Mouse (Mus musculus) forebrain, embryonic 14.5 days (tissue): ENCODE results near the gene Fzd5. TPM values are rescaled to one million over a fixed set of nuclear protein-coding genes. Genes with fewer than 3 reads are reported as not detected.

Experiments used
- ATAC-seq: fragments of 200-750 bp; cut with Nextera tagmentation; 2 replicates; pipeline ENCODE4 v1.8.0; 2017; ENCODE audit warnings: mild to moderate bottlenecking, moderate library complexity
- DNase-seq: peaks from one replicate; pipeline ENCODE4 v3.0.0-alpha.2; 2015; ENCODE audit warnings: low spot score
- H3K27ac ChIP-seq: fragments of 300-500 bp; sonication (generic); 2 replicates; pipeline ENCODE4 v1.5.1; 2014; ENCODE audit warnings: low read depth, mild to moderate bottlenecking, control low read depth, low read length, moderate library complexity
- H3K27me3 ChIP-seq: fragments of 300-500 bp; sonication (generic); replicated peaks from 2 replicates; pipeline ENCODE4 v1.6.1; 2014; ENCODE audit warnings: low read length, control low read depth, mixed read lengths; ENCODE audit not compliant: control insufficient read depth, insufficient read depth
- H3K36me3 ChIP-seq: fragments of 300-500 bp; sonication (generic); 2 replicates; pipeline ENCODE4 v1.6.1; 2014; ENCODE audit warnings: low read length, control low read depth; ENCODE audit not compliant: control insufficient read depth, insufficient read depth
- H3K4me1 ChIP-seq: fragments of 300-500 bp; sonication (generic); 2 replicates; pipeline ENCODE4 v1.6.1; 2014; ENCODE audit warnings: antibody characterized with exemption, low read length, control low read depth; ENCODE audit not compliant: control insufficient read depth, insufficient read depth
- H3K4me2 ChIP-seq: fragments of 300-500 bp; sonication (generic); 2 replicates; pipeline ENCODE4 v1.6.1; 2014; ENCODE audit warnings: mild to moderate bottlenecking, control low read depth, low read length
- H3K4me3 ChIP-seq: fragments of 300-500 bp; sonication (generic); 2 replicates; pipeline ENCODE4 v1.5.1; 2014; ENCODE audit warnings: low read depth, low read length, control low read depth
- H3K9ac ChIP-seq: fragments of 300-500 bp; sonication (generic); 2 replicates; pipeline ENCODE4 v1.6.1; 2014; ENCODE audit warnings: mild to moderate bottlenecking, low read length, control low read depth, moderate library complexity
- H3K9me3 ChIP-seq: fragments of 300-500 bp; sonication (generic); replicated peaks from 2 replicates; pipeline ENCODE4 v1.6.1; 2016; ENCODE audit warnings: low read length, control low read depth, mixed read lengths; ENCODE audit not compliant: control insufficient read depth
- WGBS: fragments of 180-500 bp; shearing (Covaris S2); extraction: QIAGEN DNeasy Blood & Tissue Kit; methylation state at CpG from one replicate; pipeline ENCODE4 v1.1.7; 2014; 5-methylcytosine and 5-hydroxymethylcytosine counted together
- polyA plus RNA-seq: library from polyadenylated mRNA; unstranded; fragments of >200 nt; fragmentation: Nextera tagmentation; extraction: Ambion mirVana; gene quantifications from 2 replicates; pipeline ENCODE4 v1.2.1, GENCODE M21; 2014

The Fzd5 gene
- 0.88 and 0.91 TPM in 2 replicates for polyA plus RNA-seq

- H3K9me3 ChIP-seq, result no peaks in the 10 kb centered on the region
- H3K27ac ChIP-seq, result no peak within 1 kb of the TSS
- under 1% methylated on average over 48 of the region's 73 CpGs for WGBS
- peaks cover 19% of the 10 kb centered on the region for H3K4me1 ChIP-seq
- H3K4me2 ChIP-seq, result peak within 1 kb of the TSS; percentile 97
- no peaks in the 10 kb centered on the region for H3K36me3 ChIP-seq
- peak; percentile 93 for DNase-seq
- H3K4me3 ChIP-seq, result peak within 1 kb of the TSS; percentile 59
- peak within 1 kb of the TSS; percentile 61 for H3K9ac ChIP-seq
- peaks cover 60% of the 10 kb centered on the region for H3K27me3 ChIP-seq
- ATAC-seq, result peak; percentile 93
Measured at GRCm38 (mm10) chr1:64737502-64738179, at the start of gene Fzd5. Gene Fzd5 (minus strand): TSS chr1:64737751.

GRCm38 (mm10) chr1:64779863-64780262 lies 42.3 kb upstream of the Fzd5 start:
- Histone ChIP-seq H3K9ac (no peak overlapping the region), H3K27me3 (peaks cover 27% of the 10 kb centered on the region), H3K4me1 (peaks cover 11% of the 10 kb centered on the region), H3K27ac (no peak overlapping the region), H3K4me3 (0 out of 2 replicates have a peak overlapping the region, but pooled peaks have one; percentile 8), H3K4me2 (peak overlapping the region; percentile 34), H3K9me3 (no peaks in the 10 kb centered on the region; the same call in 1 of the 2 replicates), H3K36me3 (no peaks in the 10 kb centered on the region)
- WGBS, result 2% methylated on average over 12 of the region's 12 CpGs
- ATAC-seq (peak; percentile 81), DNase-seq (peak; percentile 79)

GRCm38 (mm10) chr1:64779415-64779814 lies 41.9 kb upstream of the Fzd5 start:
- peak; percentile 64 for DNase-seq
- WGBS, result 5% methylated on average over 5 of the region's 5 CpGs
- H3K36me3 ChIP-seq, result no peaks in the 10 kb centered on the region

GRCm38 (mm10) chr1:64773305-64773704 lies 35.8 kb upstream of the Fzd5 start:
- H3K9me3 ChIP-seq, result no peaks in the 10 kb centered on the region
- DNase-seq (no peak), ATAC-seq (no peak)
- H3K27me3 ChIP-seq, result peaks cover 9% of the 10 kb centered on the region
- no peak overlapping the region for H3K9ac ChIP-seq
- H3K4me1 ChIP-seq, result no peaks in the 10 kb centered on the region
- H3K36me3 ChIP-seq, result no peaks in the 10 kb centered on the region
- no peak overlapping the region for H3K4me2 ChIP-seq
- no peak overlapping the region for H3K4me3 ChIP-seq
- H3K27ac ChIP-seq, result no peak overlapping the region
- 72% methylated on average over 4 of the region's 4 CpGs for WGBS

More at GRCm38 (mm10) chr1:64779415-64779814, 41.9 kb upstream of the Fzd5 start:
- H3K9me3 ChIP-seq, result no peaks in the 10 kb centered on the region
- H3K4me3 ChIP-seq, result 0 out of 2 replicates have a peak overlapping the region, but pooled peaks have one; percentile 8
- ATAC-seq, result peak; percentile 68
- H3K9ac ChIP-seq, result no peak overlapping the region
- H3K4me2 ChIP-seq, result peak overlapping the region; percentile 34
- H3K27me3 ChIP-seq, result peaks cover 27% of the 10 kb centered on the region
- no peak overlapping the region for H3K27ac ChIP-seq
- peaks cover 11% of the 10 kb centered on the region for H3K4me1 ChIP-seq

GRCm38 (mm10) chr1:64770169-64770568 lies 32.6 kb upstream of the Fzd5 start:
- 45% methylated on average over 6 of the region's 6 CpGs for WGBS
- Histone ChIP-seq H3K27me3 (no peaks in the 10 kb centered on the region), H3K4me3 (no peak overlapping the region), H3K4me2 (no peak overlapping the region), H3K9me3 (no peaks in the 10 kb centered on the region), H3K9ac (no peak overlapping the region), H3K27ac (no peak overlapping the region), H3K36me3 (no peaks in the 10 kb centered on the region), H3K4me1 (no peaks in the 10 kb centered on the region)
- DNase-seq, result no peak
- ATAC-seq, result no peak

- no peaks in the 10 kb centered on the region for H3K36me3 ChIP-seq
- no peak overlapping the region for H3K9ac ChIP-seq
- no peaks in the 10 kb centered on the region for H3K9me3 ChIP-seq
- ATAC-seq (no peak), DNase-seq (no peak)
- H3K4me2 ChIP-seq, result no peak overlapping the region
- no peaks in the 10 kb centered on the region for H3K4me1 ChIP-seq
- no peak overlapping the region for H3K4me3 ChIP-seq
- no peaks in the 10 kb centered on the region for H3K27me3 ChIP-seq
- H3K27ac ChIP-seq, result no peak overlapping the region
- 83% methylated on average over 4 of the region's 4 CpGs for WGBS
Measured at GRCm38 (mm10) chr1:64761646-64762045, 24.1 kb upstream of the Fzd5 start.

- Histone ChIP-seq H3K27me3 (no peaks in the 10 kb centered on the region), H3K9me3 (no peaks in the 10 kb centered on the region), H3K9ac (no peak overlapping the region), H3K27ac (no peak overlapping the region), H3K36me3 (no peaks in the 10 kb centered on the region), H3K4me2 (no peak overlapping the region), H3K4me1 (no peaks in the 10 kb centered on the region), H3K4me3 (no peak overlapping the region)
- DNase-seq (no peak), ATAC-seq (no peak)
- 87% methylated on average over 5 of the region's 5 CpGs for WGBS
Measured at GRCm38 (mm10) chr1:64757766-64758165, 20.2 kb upstream of the Fzd5 start.

- no peak overlapping the region for H3K27ac ChIP-seq
- DNase-seq (no peak), ATAC-seq (no peak)
- no peaks in the 10 kb centered on the region for H3K9me3 ChIP-seq
- H3K9ac ChIP-seq, result no peak overlapping the region
- H3K36me3 ChIP-seq, result no peaks in the 10 kb centered on the region
- no peak overlapping the region for H3K4me2 ChIP-seq
- H3K4me1 ChIP-seq, result no peaks in the 10 kb centered on the region
- WGBS, result 13% methylated on average over 2 of the region's 2 CpGs
- no peak overlapping the region for H3K4me3 ChIP-seq
- H3K27me3 ChIP-seq, result no peaks in the 10 kb centered on the region
Measured at GRCm38 (mm10) chr1:64757254-64757653, 19.7 kb upstream of the Fzd5 start.

GRCm38 (mm10) chr1:64756640-64757030 lies 19.1 kb upstream of the Fzd5 start:
- Histone ChIP-seq H3K9me3 (no peaks in the 10 kb centered on the region), H3K9ac (no peak overlapping the region), H3K4me1 (no peaks in the 10 kb centered on the region), H3K27me3 (no peaks in the 10 kb centered on the region), H3K4me3 (no peak overlapping the region), H3K36me3 (no peaks in the 10 kb centered on the region), H3K4me2 (no peak overlapping the region), H3K27ac (no peak overlapping the region)
- ATAC-seq (no peak), DNase-seq (no peak)
- WGBS, result 82% methylated on average over 10 of the region's 10 CpGs
